Mouse (Mus musculus): ENCODE measurements at regions not wholly inside any gene's neighbourhood (a gene's known extent, or its start where the extent isn't known, plus 50 kb on each side); places are given as distances from the start of the nearest gene placed in this dataset.

DNA sequence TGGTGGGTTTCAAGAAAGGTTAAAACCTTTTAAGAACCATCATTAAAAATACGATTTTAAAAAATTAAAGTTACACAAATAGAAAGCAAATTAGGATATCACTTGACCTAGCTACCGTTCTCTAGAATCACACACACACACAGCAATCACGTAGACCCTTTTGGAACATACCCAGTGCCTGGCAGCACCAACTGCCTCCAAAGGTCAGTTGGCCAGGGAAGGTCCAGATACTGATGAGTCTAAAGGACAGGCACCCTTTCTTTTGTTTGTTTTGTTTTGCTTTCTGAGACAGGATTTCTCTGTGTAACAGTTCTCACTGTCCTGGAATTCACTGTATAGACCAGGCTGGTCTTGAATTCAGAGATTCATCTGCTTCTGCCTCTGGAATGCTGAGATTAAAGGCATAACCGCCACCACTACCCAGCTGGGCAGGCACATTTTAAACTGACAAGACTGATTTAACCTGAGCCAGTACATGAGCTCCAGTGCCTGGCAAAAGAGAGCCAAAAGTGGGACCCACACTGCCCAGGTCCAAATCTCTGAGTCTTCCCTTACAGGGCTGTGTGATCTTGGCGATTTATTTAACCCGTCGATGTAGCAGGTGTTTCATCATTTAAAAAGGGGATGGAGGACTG lies 353.0 kb downstream of the Pmp22 start:
- TF ChIP-seq POLR2A (IDR thresholded peaks at IDR 0.05; ENCODE audit: borderline replicate concordance, control insufficient read depth, low read depth, low read length) (no peak), CTCF (IDR thresholded peaks at IDR 0.05; ENCODE audit: control insufficient read depth, insufficient read depth, low read length) (no peak)

Data from bone marrow, adult 2 months (tissue).